Mouse (Mus musculus) kidney, embryonic 16.5 days (tissue): ENCODE data around the gene Trappc12. TPM values are rescaled to one million over a fixed set of nuclear protein-coding genes. Genes with fewer than 3 reads are reported as not detected.

Experiments used
- ATAC-seq: fragments of 200-750 bp; cut with Nextera tagmentation; 2 replicates; pipeline ENCODE4 v1.8.0; 2017; ENCODE audit warnings: moderate TSS enrichment; ENCODE audit not compliant: low FRiP score, low TSS enrichment
- H3K27ac ChIP-seq: fragments of 300-500 bp; sonication (generic); 2 replicates; pipeline ENCODE4 v1.5.1; 2014; ENCODE audit warnings: low read length
- H3K27me3 ChIP-seq: fragments of 300-500 bp; sonication (generic); 2 replicates; pipeline ENCODE4 v1.6.1; 2014; ENCODE audit warnings: low read length, control low read depth, mixed read lengths; ENCODE audit not compliant: insufficient read depth
- H3K36me3 ChIP-seq: fragments of 300-500 bp; sonication (generic); 2 replicates; pipeline ENCODE4 v1.6.1; 2014; ENCODE audit warnings: low read length, control low read depth, mixed read lengths; ENCODE audit not compliant: insufficient read depth
- H3K4me1 ChIP-seq: fragments of 300-500 bp; sonication (generic); 2 replicates; pipeline ENCODE4 v1.6.1; 2014; ENCODE audit warnings: low read length, control low read depth, mixed read lengths; ENCODE audit not compliant: insufficient read depth
- H3K4me2 ChIP-seq: fragments of 300-500 bp; sonication (generic); replicated peaks from 2 replicates; pipeline ENCODE4 v1.6.1; 2014; ENCODE audit warnings: low read depth, low read length
- H3K4me3 ChIP-seq: fragments of 300-500 bp; sonication (generic); 2 replicates; pipeline ENCODE4 v1.5.1; 2014; ENCODE audit warnings: mild to moderate bottlenecking, low read length
- H3K9ac ChIP-seq: fragments of 300-500 bp; sonication (generic); replicated peaks from 2 replicates; pipeline ENCODE4 v1.6.1; 2014; ENCODE audit warnings: low read length
- H3K9me3 ChIP-seq: fragments of 300-500 bp; sonication (generic); 2 replicates; pipeline ENCODE4 v1.6.1; 2016; ENCODE audit warnings: low read length, control low read depth
- WGBS: fragments of 180-500 bp; shearing (Covaris S2); extraction: QIAGEN DNeasy Blood & Tissue Kit; methylation state at CpG from one replicate; pipeline ENCODE4 v1.1.7; 2014; 5-methylcytosine and 5-hydroxymethylcytosine counted together
- microRNA-seq: library from miRNA; unstranded; fragments of <30 nt; microRNA quantifications from one replicate; pipeline ENCODE4, GENCODE M21; 2016
- polyA plus RNA-seq: library from polyadenylated mRNA; unstranded; fragments of >200 nt; fragmentation: Nextera tagmentation; extraction: Ambion mirVana; gene quantifications from 2 replicates; pipeline ENCODE4 v1.2.1, GENCODE M21; 2015

Gene Trappc12
- polyA plus RNA-seq, 1 experiment from 2014 or later = 45.5 TPM

DNA sequence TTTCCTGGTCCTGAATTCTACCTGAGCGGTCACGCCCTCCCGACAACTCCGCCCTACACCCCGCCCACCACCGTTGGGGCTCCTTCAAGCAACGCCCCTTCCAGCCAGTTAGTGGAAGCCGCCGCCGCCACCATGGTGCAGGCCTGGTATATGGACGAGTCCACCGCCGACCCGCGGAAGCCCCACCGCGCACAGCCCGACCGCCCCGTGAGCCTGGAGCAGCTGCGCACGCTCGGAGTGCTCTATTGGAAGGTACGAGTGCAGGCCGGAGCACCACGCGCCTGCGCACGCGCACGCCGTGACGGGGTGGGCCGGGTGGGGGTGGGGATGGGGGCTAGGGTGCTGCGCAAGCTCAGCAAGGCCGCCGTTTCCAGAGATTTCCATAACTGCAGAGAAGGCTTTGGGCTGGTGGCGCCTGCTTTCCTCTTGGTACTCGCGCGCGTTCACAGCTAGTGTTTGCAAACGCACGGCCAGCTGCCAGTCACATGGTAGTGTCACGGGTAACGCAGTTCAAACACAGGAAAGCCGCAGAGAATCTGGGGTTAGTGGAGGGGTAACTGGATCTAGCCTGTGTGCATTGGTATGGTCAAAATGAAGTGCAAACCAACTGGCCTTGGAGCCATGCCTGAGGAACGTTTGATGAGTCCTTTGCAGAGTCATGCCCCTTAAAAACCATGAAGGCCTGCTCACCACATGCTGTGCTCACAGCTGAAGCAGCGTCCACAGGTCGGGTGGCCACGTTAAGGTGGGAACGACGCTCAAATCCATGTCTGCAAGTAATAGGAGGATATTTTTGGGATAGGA, 74.9 kb downstream of the Trappc12 start, which contains the start of gene Adi1:
TSS of gene Adi1 (plus strand) at position 111 of the 804 bp plus-strand sequence.
- peak within 1 kb of the TSS; percentile 61 for H3K4me2 ChIP-seq
- H3K36me3 ChIP-seq = peaks cover 21% of the 10 kb centered on the region
- H3K4me3 ChIP-seq = peak within 1 kb of the TSS; percentile 69
- peaks cover 10% of the 10 kb centered on the region for H3K4me1 ChIP-seq
- ATAC-seq = peak; percentile 97
- WGBS = 3% methylated on average over 53 of the region's 53 CpGs
- peaks cover 5% of the 10 kb centered on the region; the same call in 1 of the 2 replicates for H3K9me3 ChIP-seq
- H3K27me3 ChIP-seq = no peaks in the 10 kb centered on the region
- H3K9ac ChIP-seq = peak within 1 kb of the TSS; percentile 79
- H3K27ac ChIP-seq = peak within 1 kb of the TSS; percentile 96

GRCm38 (mm10) chr12:28674038-28674720, 76.1 kb downstream of the Trappc12 start:
- Histone ChIP-seq H3K4me2 (peak overlapping the region; percentile 61), H3K27me3 (no peaks in the 10 kb centered on the region), H3K4me3 (no peak overlapping the region), H3K9ac (no peak overlapping the region), H3K4me1 (peaks cover 10% of the 10 kb centered on the region), H3K9me3 (peaks cover 5% of the 10 kb centered on the region; the same call in 1 of the 2 replicates), H3K36me3 (peaks cover 15% of the 10 kb centered on the region; the same call in 1 of the 2 replicates), H3K27ac (no peak overlapping the region)
- WGBS = 81% methylated on average over 10 of the region's 10 CpGs
- ATAC-seq = no peak

GRCm38 (mm10) chr12:28667287-28667686, 83.0 kb downstream of the Trappc12 start:
- H3K36me3 ChIP-seq = no peaks in the 10 kb centered on the region
- no peak overlapping the region for H3K27ac ChIP-seq
- 23% methylated on average over 8 of the region's 8 CpGs for WGBS
- no peak overlapping the region for H3K4me3 ChIP-seq
- no peaks in the 10 kb centered on the region for H3K9me3 ChIP-seq
- 0 out of 2 replicates have a peak overlapping the region, but pooled peaks have one; percentile 2 for H3K9ac ChIP-seq
- no peak for ATAC-seq
- H3K4me2 ChIP-seq = no peak overlapping the region
- peaks cover 8% of the 10 kb centered on the region for H3K4me1 ChIP-seq
- no peaks in the 10 kb centered on the region for H3K27me3 ChIP-seq

DNA sequence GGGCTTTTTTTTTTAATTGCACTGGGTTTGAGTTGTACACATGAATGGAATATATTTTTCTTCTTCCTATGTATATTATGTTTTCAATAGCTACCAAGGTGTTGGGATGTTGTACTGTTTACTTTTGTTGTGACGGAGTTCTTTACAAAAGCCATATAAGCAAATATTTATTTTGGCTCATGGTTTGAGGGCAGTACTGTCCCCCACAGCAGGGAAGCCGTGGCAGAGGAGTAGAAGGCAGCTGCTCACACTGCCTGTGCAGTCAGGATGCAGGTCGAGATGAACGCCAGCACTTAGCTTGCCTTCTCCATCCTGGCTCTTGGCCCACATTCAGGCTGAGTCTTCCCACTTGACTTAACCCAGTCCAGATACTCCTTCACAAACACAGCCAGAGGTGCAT, 83.5 kb downstream of the Trappc12 start:
- Histone ChIP-seq H3K9ac (no peak overlapping the region), H3K4me2 (no peak overlapping the region)

DNA sequence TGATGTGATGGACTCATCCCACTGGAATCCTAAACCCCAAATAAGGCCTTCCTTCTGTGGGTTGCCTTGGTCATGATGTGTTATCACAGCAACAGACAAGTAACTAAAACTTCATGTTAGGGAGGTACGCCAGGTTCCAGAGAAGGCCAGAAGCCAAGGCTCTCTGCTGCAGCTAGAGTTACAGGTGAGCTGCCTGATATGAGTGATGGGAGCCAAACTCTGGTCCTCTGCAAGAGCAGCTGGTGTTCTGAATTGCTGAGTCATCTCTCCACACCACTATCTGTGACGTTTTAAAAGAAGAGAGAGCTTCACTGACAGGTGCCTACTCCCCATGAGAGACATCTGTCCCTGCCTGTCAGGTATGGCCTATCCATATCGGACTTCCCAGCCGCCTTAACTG, 87.6 kb downstream of the Trappc12 start:
- Histone ChIP-seq H3K36me3 (peaks cover 21% of the 10 kb centered on the region), H3K27ac (no peak overlapping the region), H3K4me3 (no peak overlapping the region), H3K4me1 (peaks cover 6% of the 10 kb centered on the region), H3K4me2 (no peak overlapping the region), H3K9ac (no peak overlapping the region), H3K9me3 (no peaks in the 10 kb centered on the region), H3K27me3 (no peaks in the 10 kb centered on the region)
- WGBS = 84% methylated on average over 4 of the region's 4 CpGs
- no peak for ATAC-seq

More for the DNA sequence above, 83.5 kb downstream of the Trappc12 start:
- Histone ChIP-seq H3K27ac (no peak overlapping the region), H3K27me3 (no peaks in the 10 kb centered on the region), H3K4me3 (no peak overlapping the region), H3K9me3 (no peaks in the 10 kb centered on the region), H3K36me3 (no peaks in the 10 kb centered on the region), H3K4me1 (peaks cover 8% of the 10 kb centered on the region)
- no peak for ATAC-seq
- 70% methylated on average over 4 of the region's 4 CpGs for WGBS

GRCm38 (mm10) chr12:28649141-28650110, 100.8 kb downstream of the Trappc12 start, which contains the start of gene Rnaseh1:
Gene Rnaseh1 (plus strand): TSS chr12:28649602.
- H3K9me3 ChIP-seq = no peaks in the 10 kb centered on the region
- peak; percentile 97 for ATAC-seq
- WGBS = 2% methylated on average over 52 of the region's 52 CpGs

More at GRCm38 (mm10) chr12:28649141-28650110, 100.8 kb downstream of the Trappc12 start, which contains the start of gene Rnaseh1:
- peak within 1 kb of the TSS; percentile 82 for H3K4me2 ChIP-seq
- H3K4me1 ChIP-seq = peaks cover 6% of the 10 kb centered on the region
- H3K9ac ChIP-seq = peak within 1 kb of the TSS; percentile 82
- peaks cover 8% of the 10 kb centered on the region; the same call in 1 of the 2 replicates for H3K36me3 ChIP-seq
- H3K4me3 ChIP-seq = peak within 1 kb of the TSS; percentile 95
- H3K27ac ChIP-seq = peak within 1 kb of the TSS; percentile 67; the same call in 1 of the 2 replicates
- no peaks in the 10 kb centered on the region for H3K27me3 ChIP-seq

Small RNA genes lying within 50 kb of the gene (microRNA-seq; reads per million reads assigned to microRNA genes)
- gene Mir6937 = 0.47 reads per million

Other genes with a start within 250 kb of the Trappc12 start
- 0.10 TPM in 1 of 2 replicates, not detected in the other for gene Dcdc2c, start 198.1 kb downstream of the Trappc12 start, polyA plus RNA-seq
- gene Allc, start 167.9 kb downstream of the Trappc12 start, polyA plus RNA-seq = not detected in 2 replicates
- 3.1 and 4.4 TPM in 2 replicates for gene Colec11, start 127.1 kb downstream of the Trappc12 start, polyA plus RNA-seq
- 499 and 566 TPM in 2 replicates for gene Rps7, start 114.5 kb downstream of the Trappc12 start, polyA plus RNA-seq
- 34.7 and 39.3 TPM in 2 replicates for gene Rnaseh1, start 100.9 kb downstream of the Trappc12 start, polyA plus RNA-seq
- gene Adi1, start 75.2 kb downstream of the Trappc12 start, polyA plus RNA-seq = 97.4 and 103 TPM in 2 replicates
- 41.4 and 43.5 TPM in 2 replicates for gene Eipr1, start 1.3 kb upstream of the Trappc12 start, polyA plus RNA-seq